Mouse (Mus musculus): Measurements from ENCODE around the gene Kdm5b.

DNA sequence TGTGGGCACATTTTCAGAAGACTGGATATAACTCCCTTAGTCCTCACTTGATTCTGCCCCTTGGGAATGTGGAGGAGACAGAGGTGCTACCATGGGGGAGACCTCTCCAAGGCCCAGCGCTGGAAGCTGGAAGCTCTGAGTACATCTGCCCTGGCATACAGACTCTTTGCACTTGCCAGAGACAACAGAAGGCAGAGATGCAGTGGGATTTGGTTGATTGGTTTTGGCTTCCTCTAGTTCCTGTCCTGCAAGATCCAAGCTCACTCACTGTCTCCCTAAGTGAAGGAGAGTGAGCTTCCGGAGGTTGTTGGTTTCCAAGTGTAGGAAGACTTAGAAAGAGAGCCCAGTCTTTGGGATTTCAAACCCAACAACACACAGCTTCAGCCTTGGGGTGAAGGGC lies 44.1 kb upstream of the Kdm5b start:
- TF ChIP-seq CTCF (IDR thresholded peaks at IDR 0.05; ENCODE audit: low read depth, low read length) (no peak), POLR2A (IDR thresholded peaks at IDR 0.05; ENCODE audit: borderline replicate concordance, low read depth, low read length) (no peak)
